Mouse (Mus musculus): ENCODE measurements around the gene Tnfrsf22.
"Not testable (repeated sequence)": the region's sequence is repeated elsewhere in the genome, so short reads cannot be mapped to it uniquely, and the experiment has no call there.

The Tnfrsf22 gene

DNA sequence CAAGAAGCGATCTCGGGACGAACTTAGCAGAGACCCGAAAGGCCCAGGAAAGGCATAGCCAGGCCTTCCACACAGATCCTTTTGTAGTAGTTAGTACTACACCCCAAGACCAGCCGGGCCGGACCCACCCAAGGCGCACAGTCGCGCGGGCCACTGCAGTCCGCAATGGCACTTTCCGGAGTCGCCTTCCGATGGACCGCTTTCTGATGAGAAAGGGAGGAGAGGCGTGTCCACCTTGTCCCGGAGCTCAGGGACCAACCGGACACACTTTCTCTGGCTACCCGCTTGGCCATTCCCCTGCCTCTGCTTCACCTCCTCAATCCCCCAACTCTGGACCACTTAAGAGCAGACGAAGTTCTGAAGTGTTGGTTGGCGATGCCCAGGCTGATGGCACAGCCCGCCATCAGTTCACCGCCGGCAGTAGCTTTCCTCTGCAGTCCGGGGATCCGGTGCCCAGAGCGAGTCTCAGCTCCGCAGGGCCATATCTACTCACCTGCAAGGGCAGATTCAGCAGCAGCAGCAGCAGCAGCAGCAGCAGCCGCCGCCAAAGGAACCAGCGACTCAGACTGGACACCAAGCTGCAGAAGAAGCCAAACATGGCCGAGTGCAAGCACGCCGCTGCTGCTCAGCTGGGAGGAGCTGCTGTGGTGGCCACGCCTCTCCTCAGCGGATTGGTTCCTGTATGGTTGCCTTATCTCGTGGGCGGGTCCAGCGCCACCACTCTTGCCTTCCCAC is at the start of gene Tnfrsf22:
Gene Tnfrsf22, minus strand, starts transcription at position 628 of the 735 bp plus-strand sequence.
- DNase-seq (ENCODE audit: low read depth, low spot score): peak; percentile 52

DNA sequence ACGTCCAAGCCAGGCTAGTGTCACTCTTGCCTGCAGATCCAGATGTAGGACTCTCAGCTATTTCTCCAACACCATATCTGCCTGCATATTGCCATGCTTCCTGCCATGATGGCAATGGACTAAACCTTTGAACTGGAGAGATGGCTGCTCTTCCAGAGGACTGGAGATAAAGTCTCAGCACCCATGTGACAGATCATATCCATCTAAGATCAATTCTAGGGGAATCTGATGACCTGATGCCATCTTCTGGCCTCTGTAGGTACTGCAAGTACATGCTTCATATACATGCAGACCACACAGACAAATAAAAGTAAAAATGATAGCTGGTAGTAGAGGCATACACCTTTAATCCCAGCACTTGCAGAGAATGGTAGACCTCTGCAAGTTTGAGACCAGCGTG is 46.7 kb upstream of the Tnfrsf22 start:
- peak; percentile 26 for DNase-seq (ENCODE audit: low read depth, low spot score)

DNA sequence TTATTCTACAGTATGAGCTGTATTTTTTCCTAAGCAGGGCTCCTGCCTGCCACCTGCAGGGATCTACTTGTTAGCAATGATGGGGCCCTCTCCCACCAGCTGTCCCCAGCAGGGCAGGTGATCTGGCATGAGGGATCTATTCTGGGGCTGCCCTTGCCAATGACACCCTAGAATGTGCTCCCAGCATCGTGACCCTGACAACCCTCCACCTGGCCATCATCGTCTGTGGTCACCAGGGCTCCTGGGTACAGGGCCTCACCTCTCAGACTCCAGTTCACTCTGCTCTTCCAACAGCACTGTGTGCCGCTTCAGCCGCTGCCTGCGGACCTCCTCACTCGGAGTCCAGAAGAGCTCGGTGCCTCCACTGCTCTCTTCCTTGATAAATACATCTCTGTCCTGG is 45.1 kb upstream of the Tnfrsf22 start:
- no peak for DNase-seq (ENCODE audit: low read depth, low spot score)

DNA sequence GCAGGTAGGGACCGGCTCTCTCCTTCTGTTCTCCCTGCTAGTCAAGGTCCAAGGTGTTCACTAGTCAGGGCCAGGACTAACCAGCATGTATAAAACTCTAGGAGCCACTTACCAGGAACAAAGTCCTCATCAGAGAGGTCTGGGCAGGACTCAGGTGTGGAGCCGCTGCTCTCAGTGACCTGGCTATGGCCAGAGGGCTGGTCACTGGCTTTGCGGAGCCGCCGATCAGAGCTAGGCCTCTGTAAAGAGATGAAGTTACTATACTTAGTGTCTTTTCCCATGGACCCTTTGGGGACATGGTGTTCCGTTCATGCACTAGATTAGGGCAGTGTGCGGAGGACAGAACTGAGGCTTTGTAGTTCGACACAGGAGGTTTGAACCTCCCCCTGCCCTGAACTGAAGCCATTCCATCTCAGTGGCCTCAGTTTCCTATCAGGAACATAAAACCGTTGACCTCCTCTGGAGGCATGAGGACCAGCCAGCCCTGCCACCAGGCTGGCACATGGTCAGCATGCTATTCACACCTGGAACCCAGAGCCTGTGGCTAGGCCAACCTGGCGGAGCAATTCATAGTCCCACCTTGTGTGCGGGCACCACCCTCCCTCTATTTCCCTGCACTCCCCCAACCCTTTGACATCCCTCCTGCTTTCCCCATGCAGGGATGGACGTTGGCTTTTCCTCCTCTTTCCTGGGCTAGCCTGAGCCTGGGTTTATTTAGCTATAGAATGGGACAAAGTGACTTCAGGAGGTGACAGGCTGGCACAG is 43.5 kb upstream of the Tnfrsf22 start:
- DNase-seq (ENCODE audit: low read depth, low spot score): no peak

DNA sequence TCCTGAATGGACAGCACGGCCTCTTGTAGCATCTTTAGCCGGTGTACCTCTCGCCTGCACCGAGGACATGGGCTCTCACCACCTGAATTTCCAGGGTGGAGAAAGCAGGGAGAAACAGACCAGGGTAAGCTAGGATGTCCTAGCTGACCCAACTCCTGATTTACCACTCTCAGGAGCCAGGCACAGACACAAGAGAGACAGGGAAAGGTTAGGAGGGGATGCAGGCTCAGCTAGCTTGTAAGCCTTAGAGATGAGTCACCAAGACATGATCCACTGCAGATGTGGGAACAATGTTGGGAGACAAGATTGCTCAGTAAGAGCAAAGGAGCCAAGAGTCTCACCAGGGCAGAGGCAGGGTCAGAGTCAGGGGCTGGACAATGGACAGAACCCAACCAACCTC is 42.4 kb upstream of the Tnfrsf22 start:
- no peak for DNase-seq (ENCODE audit: low read depth, low spot score)

DNA sequence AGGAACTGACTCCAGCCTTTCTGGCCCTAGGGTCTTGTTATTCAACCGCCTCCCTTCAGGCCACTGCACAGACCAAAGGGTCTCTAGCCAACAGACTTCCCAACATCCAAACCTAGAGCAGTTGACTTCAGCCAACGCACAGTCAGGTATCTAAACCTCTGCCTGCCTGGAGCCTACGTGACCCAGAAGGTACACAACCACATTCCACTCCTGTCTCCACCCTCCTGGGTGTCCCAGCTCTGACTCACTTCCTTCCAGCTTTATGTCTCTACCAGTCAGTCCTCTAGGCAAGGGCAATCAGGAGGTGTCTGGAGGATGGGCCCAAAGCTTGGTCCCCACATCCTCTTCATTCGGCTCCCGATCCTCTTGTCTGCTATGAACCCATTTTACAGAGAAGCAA is 41.7 kb upstream of the Tnfrsf22 start:
- no peak for DNase-seq (ENCODE audit: low read depth, low spot score)

DNA sequence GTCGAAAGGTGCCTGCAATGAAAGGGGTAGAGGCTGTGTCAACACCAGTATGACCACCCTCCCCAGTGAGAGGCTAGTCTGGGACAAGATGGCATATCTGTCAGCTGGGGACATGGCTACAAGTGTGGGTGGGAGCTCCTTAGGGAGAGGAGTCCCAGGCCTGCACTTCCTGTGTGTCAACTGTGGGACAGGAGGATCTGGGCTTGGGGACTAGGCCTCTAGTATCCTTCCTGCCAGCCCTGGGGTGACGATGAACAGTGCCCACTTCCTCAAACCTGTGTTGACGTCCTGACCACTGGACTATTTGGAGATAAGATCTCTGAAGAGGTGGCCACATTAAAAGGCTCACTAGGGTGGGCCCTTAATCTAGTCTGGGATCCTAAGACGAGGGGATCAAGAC is 40.5 kb upstream of the Tnfrsf22 start:
- no peak for DNase-seq (ENCODE audit: low read depth, low spot score)

DNA sequence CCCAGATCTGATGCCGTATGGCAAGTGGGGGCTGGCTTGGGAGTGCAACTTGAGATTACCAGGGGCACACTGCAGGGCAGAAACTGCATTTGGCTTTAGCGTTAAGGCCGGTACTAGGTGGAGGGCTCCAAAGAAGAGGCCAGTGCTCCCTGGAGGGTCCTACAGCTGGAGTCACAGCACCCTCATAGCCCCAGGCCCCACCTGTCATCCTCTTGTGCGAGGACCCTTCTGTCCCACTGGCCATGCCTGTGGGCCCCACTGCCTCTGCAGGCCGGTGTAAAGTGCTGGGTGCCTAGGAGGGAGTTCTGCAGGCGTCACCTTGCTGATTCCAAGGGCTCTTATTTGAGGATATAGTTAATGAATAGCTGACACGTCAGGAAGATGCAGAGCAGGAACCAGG is 40.0 kb upstream of the Tnfrsf22 start:
- DNase-seq (ENCODE audit: low read depth, low spot score): no peak

DNA sequence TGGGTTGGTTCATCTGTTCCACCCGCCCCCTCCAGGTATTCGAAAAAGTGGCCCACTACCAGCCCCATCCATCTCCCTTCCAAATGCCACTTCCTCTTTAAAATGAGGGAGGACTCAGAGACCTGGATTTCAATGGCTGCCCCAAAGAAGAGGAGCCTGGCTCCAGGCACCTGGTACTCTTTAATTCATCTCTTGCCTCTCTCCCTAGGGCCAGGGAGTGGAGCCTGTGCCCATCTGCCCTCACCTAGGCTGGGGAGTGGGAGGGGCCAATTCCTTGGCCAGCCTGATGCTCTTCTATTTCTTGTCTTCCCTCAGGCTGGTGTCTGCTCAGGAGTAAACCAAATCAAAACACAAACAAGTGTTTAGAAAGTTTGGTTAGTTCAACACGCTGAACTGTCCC is 37.2 kb upstream of the Tnfrsf22 start:
- DNase-seq (ENCODE audit: low read depth, low spot score): not testable (repeated sequence)

DNA sequence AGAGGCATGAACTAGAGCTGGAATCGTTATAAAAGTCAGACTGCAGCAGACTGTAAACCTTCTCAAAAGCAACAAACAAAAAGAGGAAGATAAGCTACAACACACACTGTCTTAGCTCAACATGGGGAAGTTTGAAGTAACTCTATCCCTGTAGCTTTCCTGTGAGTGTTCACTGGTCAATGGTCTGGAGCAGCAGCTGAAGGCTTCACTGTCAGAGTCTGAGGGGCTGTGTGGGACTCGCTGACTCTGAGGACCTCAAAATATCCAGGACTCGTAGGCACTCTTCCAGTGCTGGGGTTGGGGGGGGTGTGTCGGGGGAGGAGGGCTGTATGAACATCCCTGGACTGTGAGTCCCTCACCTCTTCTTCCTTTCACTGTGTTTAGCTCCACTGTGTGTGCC is 36.7 kb upstream of the Tnfrsf22 start:
- not testable (repeated sequence) for DNase-seq (ENCODE audit: low read depth, low spot score)

DNA sequence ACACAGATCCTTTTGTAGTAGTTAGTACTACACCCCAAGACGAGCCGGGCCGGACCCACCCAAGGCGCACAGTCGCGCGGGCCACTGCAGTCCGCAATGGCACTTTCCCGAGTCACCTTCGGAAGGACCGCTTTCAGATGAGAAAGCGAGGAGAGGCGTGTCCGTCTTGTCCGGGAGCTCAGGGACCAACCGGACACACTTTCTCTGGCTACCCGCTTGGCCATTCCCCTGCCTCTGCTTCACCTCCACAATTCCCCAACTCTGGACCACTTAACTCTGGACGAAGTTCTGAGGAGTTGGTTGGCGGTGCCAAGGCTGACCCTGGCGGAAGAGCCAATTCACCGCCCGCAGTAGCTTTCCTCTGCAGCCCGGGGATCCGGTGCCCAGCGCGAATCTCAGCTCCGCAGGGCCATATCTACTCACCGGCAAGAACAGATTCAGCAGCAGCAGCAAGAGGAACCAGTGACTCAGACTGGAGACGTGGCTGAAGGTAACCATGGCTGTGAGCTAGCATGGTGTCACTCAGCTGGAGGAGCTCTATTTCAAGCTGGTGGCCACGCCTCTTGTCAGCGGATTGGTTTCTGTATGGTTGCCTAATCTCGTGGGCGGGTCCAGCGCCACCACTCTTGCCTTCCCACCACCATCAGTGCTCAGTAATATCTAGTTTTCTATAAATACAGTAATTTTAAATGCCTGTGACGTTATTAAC is 36.1 kb upstream of the Tnfrsf22 start, which contains the start of gene Tnfrsf23:
Gene Tnfrsf23, minus strand, starts transcription at position 514 of the 709 bp plus-strand sequence.
- DNase-seq (ENCODE audit: low read depth, low spot score): peak; percentile 67

DNA sequence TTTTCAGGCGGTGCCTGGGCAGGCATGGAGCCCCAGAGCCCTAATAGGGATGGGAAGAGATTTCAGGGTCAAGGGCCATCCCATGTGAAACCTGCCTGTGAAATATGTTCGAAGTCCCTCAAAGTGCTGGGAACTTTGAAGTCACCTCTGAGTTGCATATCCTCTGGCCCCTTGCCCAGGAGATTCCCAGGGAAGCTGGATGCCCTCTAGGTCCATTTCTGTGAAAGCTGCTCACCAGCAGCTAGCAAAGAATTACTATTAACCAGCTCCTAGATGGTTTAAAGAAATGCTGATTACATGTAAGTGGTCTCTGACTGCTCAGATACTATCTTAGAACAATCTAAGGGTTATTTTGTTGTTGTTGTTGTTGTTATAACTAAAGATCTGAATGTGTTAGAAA is 35.1 kb upstream of the Tnfrsf22 start:
- not testable (repeated sequence) for DNase-seq (ENCODE audit: low read depth, low spot score)

DNA sequence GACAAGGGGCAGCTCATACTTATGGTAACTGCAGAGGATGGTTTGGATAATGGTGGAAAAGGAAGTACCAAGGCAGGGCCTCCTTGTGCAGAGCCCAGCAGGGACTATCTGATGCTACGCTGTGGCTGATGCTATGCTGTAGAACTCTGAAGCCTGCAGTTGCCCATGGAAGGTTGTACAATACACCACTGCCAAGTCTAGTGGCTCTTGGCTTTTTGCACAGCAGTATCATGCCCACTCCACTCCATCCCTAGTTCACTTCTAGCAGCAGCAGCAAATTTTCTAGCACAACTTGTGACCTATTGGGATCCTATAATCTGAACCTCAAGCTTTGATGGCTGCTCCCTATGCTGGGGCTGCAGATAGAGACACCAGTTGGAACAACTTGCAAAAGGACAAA is 32.1 kb upstream of the Tnfrsf22 start:
- no peak for DNase-seq (ENCODE audit: low read depth, low spot score)

DNA sequence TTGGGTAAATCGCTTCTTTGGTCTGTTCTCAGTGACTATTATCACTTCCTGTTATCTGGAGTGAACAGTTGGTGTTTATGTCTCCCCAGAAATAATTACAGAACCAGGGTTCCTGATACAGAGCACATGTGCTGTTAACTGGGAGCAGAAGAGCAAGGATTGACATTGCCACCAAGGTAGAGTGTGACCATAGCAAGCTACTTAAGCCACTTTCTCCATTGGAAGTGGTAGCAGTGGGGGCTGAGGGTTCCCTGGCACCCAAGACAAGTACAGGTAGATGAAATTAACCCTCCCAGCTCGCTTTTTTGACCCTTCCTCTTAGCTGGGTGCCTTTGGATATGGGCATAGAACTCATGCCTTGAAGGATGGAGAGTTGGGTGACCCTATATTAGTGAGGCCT is 31.4 kb upstream of the Tnfrsf22 start:
- DNase-seq (ENCODE audit: low read depth, low spot score): not testable (repeated sequence)

DNA sequence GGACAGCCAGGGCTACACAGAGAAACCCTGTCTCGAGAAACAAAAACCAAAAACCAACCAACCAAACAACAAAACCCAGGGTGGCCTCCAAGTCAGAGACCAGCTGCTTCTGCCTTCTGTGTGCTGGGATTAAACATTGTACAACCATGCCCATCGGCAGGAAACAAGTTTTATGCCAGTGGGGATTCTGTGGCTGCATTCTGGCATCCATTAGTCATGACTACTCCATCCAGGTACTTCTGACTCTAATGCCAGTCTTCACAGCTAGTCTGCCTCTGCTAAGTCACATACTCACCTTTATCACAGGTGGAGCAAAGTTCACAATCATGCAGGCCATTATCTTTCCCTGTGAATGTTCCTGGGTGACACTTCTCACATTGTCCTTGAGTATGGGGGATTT is 30.2 kb upstream of the Tnfrsf22 start:
- DNase-seq (ENCODE audit: low read depth, low spot score): not testable (repeated sequence)

DNA sequence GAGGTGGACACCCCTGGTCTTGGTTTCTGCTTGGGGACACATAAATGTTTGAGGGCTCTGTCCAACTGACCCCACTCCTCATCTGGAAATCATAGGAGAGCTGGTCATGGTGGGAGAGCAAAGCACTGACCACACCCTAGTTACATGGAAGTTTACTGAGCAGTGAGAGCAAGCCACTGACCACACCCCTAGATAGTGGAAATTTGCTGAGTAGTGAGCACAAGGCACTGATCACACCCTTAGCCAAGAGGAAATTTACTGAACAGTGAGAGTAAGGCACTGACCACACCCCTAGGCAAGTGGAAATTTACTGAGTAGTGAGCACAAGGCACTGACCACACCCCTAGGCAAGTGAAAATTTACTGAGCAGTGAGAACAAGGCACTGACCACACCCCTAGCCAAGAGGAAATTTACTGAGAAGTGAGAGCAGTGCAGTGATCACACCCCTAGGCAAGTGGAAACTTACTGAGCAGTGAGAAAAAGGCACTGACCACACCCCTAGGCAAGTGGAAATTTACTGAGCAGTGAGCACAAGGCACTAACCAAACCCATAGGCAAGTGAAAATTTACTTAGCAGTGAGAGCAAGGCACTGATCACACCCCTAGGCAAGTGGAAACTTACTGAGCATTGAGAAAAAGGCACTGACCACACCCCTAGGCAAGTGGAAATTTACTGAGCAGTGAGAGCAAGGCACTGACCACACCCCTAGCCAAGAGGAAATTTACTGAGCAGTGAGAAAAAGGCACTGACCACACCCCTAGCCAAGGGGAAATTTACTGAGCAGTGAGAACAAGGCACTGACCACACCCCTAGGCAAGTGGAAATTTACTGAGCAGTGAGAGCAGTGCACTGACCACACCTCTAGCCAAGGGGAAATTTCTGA is 17.2 kb upstream of the Tnfrsf22 start:
- DNase-seq (ENCODE audit: low read depth, low spot score): no peak

DNA sequence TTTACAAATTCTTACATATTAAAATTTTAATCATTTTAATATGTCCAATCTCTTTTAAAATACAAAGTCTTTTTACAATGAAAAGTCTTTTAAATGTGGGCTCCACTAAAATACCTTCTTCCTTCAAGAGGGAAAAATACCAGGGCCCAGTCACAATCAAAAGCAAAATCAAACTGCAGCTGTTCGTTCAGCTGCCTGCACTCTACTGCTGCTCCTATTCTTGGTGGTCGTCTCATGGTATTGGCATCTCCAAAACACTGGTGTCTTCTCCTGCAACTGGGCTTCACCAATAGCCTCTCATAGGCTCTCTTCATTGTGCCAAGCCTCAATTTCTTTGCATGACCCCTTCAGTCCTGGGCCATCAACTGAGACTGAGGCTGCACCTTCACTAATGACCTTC is 14.0 kb upstream of the Tnfrsf22 start:
- DNase-seq (ENCODE audit: low read depth, low spot score): no peak

DNA sequence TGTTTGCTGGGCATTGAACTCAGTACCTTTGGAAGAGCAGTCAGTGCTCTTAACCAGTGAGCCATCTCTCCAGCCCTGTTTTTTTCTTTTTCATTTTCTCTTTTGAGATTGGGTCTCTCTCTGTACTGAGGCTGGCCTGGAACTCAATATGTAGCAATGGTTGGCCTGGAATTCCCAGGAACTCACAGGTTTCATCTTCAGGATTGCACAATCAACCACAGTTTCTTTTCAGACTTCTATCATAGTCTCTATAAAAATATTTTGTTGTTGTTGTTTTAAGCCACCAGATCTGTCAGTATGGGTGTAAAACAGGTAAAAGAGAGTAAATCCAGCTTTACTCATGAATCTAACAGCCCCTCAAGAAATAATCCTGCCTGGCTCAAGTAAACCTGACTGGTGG is 11.3 kb upstream of the Tnfrsf22 start:
- DNase-seq (ENCODE audit: low read depth, low spot score): no peak

DNA sequence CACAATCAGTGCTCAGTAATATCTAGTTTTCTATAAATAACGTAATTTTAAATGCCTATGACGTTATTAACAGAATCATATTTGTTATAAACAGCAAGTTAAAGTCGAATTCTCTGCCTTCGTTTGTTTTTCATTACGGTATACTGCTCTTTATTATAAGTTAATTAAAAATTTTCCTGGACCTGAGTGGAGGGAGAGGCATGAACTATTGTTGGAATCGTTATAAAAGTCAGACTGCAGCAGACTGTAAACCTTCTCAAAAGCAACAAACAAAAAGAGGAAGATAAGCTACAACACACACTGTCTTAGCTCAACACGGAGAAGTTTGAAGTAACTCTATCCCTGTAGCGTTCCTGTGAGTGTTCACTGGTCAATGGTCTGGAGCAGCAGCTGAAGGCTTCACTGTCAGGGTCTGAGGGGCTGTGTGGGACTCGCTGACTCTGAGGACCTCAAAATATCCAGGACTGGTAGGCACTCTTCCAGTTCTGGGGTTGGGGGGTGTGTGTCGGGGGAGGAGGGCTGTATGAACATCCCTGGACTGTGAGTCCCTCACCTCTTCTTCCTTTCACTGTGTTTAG is 397 bp upstream of the Tnfrsf22 start:
- DNase-seq (ENCODE audit: low read depth, low spot score): not testable (repeated sequence)

DNA sequence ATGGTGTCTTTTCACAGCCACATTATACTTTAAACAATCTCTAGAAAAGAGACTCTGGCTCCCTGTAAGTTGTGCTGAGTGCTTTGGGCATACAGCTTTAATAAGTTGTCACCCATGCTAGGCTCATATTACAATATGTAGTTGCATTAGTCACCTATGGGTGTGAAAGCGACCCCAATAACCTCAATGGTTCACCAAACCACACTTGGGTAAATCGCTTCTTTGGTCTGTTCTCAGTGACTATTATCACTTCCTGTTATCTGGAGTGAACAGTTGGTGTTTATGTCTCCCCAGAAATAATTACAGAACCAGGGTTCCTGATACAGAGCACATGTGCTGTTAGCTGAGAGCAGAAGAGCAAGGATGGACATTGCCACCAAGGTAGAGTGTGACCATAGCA is 5.5 kb downstream of the Tnfrsf22 start:
- not testable (repeated sequence) for DNase-seq (ENCODE audit: low read depth, low spot score)

DNA sequence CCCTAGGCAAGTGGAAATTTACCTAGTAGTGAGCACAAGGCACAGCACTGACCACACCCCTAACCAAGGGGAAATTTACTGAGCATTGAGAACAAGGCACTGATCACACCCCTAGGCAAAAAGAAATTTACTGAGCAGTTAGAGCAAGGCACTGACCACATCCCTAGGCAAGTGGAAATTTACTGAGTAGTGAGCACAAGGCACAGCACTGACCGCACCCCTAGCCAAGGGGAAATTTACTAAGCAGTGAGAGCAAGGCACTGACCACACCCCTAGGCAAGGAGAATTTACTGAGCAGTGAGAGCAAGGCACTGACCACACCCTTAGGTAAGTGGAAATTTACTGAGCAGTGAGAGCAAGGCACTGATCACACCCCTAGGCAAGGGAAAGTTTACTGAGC is 12.8 kb downstream of the Tnfrsf22 start:
- DNase-seq (ENCODE audit: low read depth, low spot score): no peak
